Mouse (Mus musculus) stomach, embryonic 15.5 days (tissue): ENCODE data around the gene Iqce. TPM values are rescaled to one million over a fixed set of nuclear protein-coding genes. Genes with fewer than 3 reads are reported as not detected.

Experiments
- ATAC-seq: fragments of 200-750 bp; cut with Nextera tagmentation; 2 replicates; pipeline ENCODE4 v1.8.0; 2017; ENCODE audit warnings: low read depth, moderate number of reproducible peaks, moderate TSS enrichment; ENCODE audit not compliant: insufficient read depth, low FRiP score
- H3K27ac ChIP-seq: fragments of 300-500 bp; sonication (generic); 2 replicates; pipeline ENCODE4 v1.5.1; 2015; ENCODE audit warnings: mild to moderate bottlenecking, inconsistent platforms
- H3K27me3 ChIP-seq: fragments of 300-500 bp; sonication (generic); replicated peaks from 2 replicates; pipeline ENCODE4 v1.6.1; 2015; ENCODE audit warnings: inconsistent platforms
- H3K36me3 ChIP-seq: fragments of 300-500 bp; sonication (generic); 2 replicates; pipeline ENCODE4 v1.6.1; 2015; ENCODE audit warnings: inconsistent platforms
- H3K4me1 ChIP-seq: fragments of 300-500 bp; sonication (generic); 2 replicates; pipeline ENCODE4 v1.6.1; 2015; ENCODE audit warnings: inconsistent platforms
- H3K4me2 ChIP-seq: fragments of 300-500 bp; sonication (generic); 2 replicates; pipeline ENCODE4 v1.6.1; 2015; ENCODE audit warnings: mild to moderate bottlenecking, inconsistent platforms
- H3K4me3 ChIP-seq: fragments of 300-500 bp; sonication (generic); replicated peaks from 2 replicates; pipeline ENCODE4 v1.5.1; 2015; ENCODE audit warnings: inconsistent platforms
- H3K9ac ChIP-seq: fragments of 300-500 bp; sonication (generic); 2 replicates; pipeline ENCODE4 v1.6.1; 2015; ENCODE audit warnings: inconsistent platforms
- H3K9me3 ChIP-seq: fragments of 300-500 bp; sonication (generic); 2 replicates; pipeline ENCODE4 v1.6.1; 2016; ENCODE audit warnings: inconsistent platforms
- WGBS: fragments of 180-500 bp; shearing (Covaris S2); methylation state at CpG from one replicate; pipeline ENCODE4 v1.1.7; 2015; 5-methylcytosine and 5-hydroxymethylcytosine counted together
- polyA plus RNA-seq: library from polyadenylated mRNA; unstranded; fragments of >200 nt; fragmentation: Nextera tagmentation; extraction: Ambion mirVana; gene quantifications from 2 replicates; pipeline ENCODE4 v1.2.1, GENCODE M21; 2015

Gene Iqce
- polyA plus RNA-seq, 1 experiment from 2014 or later = 20.3 TPM

- H3K9ac ChIP-seq = no peak overlapping the region
- peak; percentile 33; the same call in 1 of the 2 replicates for ATAC-seq
- H3K27me3 ChIP-seq = no peaks in the 10 kb centered on the region
- H3K4me2 ChIP-seq = no peak overlapping the region
- no peaks in the 10 kb centered on the region for H3K36me3 ChIP-seq
- no peak overlapping the region for H3K27ac ChIP-seq
- no peaks in the 10 kb centered on the region for H3K9me3 ChIP-seq
- 66% methylated on average over 15 of the region's 15 CpGs for WGBS
- peaks cover 26% of the 10 kb centered on the region for H3K4me1 ChIP-seq
- no peak overlapping the region for H3K4me3 ChIP-seq
These were observed 47.9 kb downstream of the Iqce start for GRCm38 (mm10) chr5:140654096-140654845.

- Histone ChIP-seq H3K27ac (peak overlapping the region; percentile 52), H3K9me3 (no peaks in the 10 kb centered on the region), H3K27me3 (no peaks in the 10 kb centered on the region), H3K9ac (no peak overlapping the region), H3K4me1 (peaks cover 30% of the 10 kb centered on the region), H3K4me2 (no peak overlapping the region), H3K4me3 (no peak overlapping the region), H3K36me3 (no peaks in the 10 kb centered on the region)
- no peak for ATAC-seq
- 49% methylated on average over 7 of the region's 7 CpGs for WGBS
These were observed 49.6 kb downstream of the Iqce start for GRCm38 (mm10) chr5:140652587-140652986.

- H3K9ac ChIP-seq = no peak overlapping the region
- no peak for ATAC-seq
- H3K36me3 ChIP-seq = no peaks in the 10 kb centered on the region
- no peak overlapping the region for H3K4me2 ChIP-seq
- WGBS = 86% methylated on average over 11 of the region's 11 CpGs
- peaks cover 43% of the 10 kb centered on the region for H3K4me1 ChIP-seq
- no peaks in the 10 kb centered on the region for H3K9me3 ChIP-seq
- no peak overlapping the region for H3K4me3 ChIP-seq
- H3K27me3 ChIP-seq = no peaks in the 10 kb centered on the region
- H3K27ac ChIP-seq = no peak overlapping the region
These were observed 50.9 kb downstream of the Iqce start for GRCm38 (mm10) chr5:140651231-140651630.

GRCm38 (mm10) chr5:140649881-140650414 is 52.2 kb downstream of the Iqce start:
- H3K27ac ChIP-seq = no peak overlapping the region

GRCm38 (mm10) chr5:140649101-140649667 is 53.0 kb downstream of the Iqce start:
- Histone ChIP-seq H3K9me3 (no peaks in the 10 kb centered on the region), H3K4me1 (peaks cover 55% of the 10 kb centered on the region), H3K9ac (peak overlapping the region; percentile 37; the same call in 1 of the 2 replicates), H3K27ac (peak overlapping the region; percentile 68; the same call in 1 of the 2 replicates), H3K4me3 (peak overlapping the region; percentile 99), H3K36me3 (0 out of 2 replicates have a peak, but pooled peaks cover 5% of the 10 kb centered on the region), H3K4me2 (peak overlapping the region; percentile 82), H3K27me3 (no peaks in the 10 kb centered on the region)
- 5% methylated on average over 25 of the region's 26 CpGs for WGBS
- ATAC-seq = peak; percentile 92

More at GRCm38 (mm10) chr5:140649881-140650414, 52.2 kb downstream of the Iqce start:
- H3K4me3 ChIP-seq = no peak overlapping the region; the same call in 1 of the 2 replicates
- peak overlapping the region; percentile 82; the same call in 1 of the 2 replicates for H3K4me2 ChIP-seq
- H3K4me1 ChIP-seq = peaks cover 55% of the 10 kb centered on the region
- 65% methylated on average over 7 of the region's 7 CpGs for WGBS
- ATAC-seq = no peak
- no peaks in the 10 kb centered on the region for H3K9me3 ChIP-seq
- no peak overlapping the region for H3K9ac ChIP-seq
- H3K27me3 ChIP-seq = no peaks in the 10 kb centered on the region
- no peaks in the 10 kb centered on the region for H3K36me3 ChIP-seq

GRCm38 (mm10) chr5:140648519-140649100 is 53.6 kb downstream of the Iqce start, which contains the start of gene Ttyh3:
Gene Ttyh3, minus strand, starts transcription at chr5:140649031.
- Histone ChIP-seq H3K4me3 (peak within 1 kb of the TSS; percentile 99), H3K4me1 (peaks cover 55% of the 10 kb centered on the region), H3K36me3 (peaks cover 8% of the 10 kb centered on the region; the same call in 1 of the 2 replicates), H3K27ac (peak within 1 kb of the TSS; percentile 88), H3K9me3 (no peaks in the 10 kb centered on the region), H3K4me2 (peak within 1 kb of the TSS; percentile 84), H3K9ac (peak within 1 kb of the TSS; percentile 98), H3K27me3 (no peaks in the 10 kb centered on the region)
- under 1% methylated on average over 42 of the region's 62 CpGs for WGBS
- ATAC-seq = peak; percentile 4; the same call in 1 of the 2 replicates

GRCm38 (mm10) chr5:140647821-140648518 is 54.2 kb downstream of the Iqce start:
- Histone ChIP-seq H3K27ac (peak overlapping the region; percentile 88), H3K4me1 (peaks cover 59% of the 10 kb centered on the region), H3K4me3 (peak overlapping the region; percentile 99), H3K9me3 (no peaks in the 10 kb centered on the region), H3K36me3 (peaks cover 8% of the 10 kb centered on the region; the same call in 1 of the 2 replicates), H3K27me3 (no peaks in the 10 kb centered on the region), H3K9ac (peak overlapping the region; percentile 98), H3K4me2 (peak overlapping the region; percentile 84)
- ATAC-seq = peak; percentile 5; the same call in 1 of the 2 replicates
- 4% methylated on average over 13 of the region's 13 CpGs for WGBS

GRCm38 (mm10) chr5:140647031-140647760 is 55.0 kb downstream of the Iqce start:
- peak overlapping the region; percentile 98; the same call in 1 of the 2 replicates for H3K9ac ChIP-seq
- peak overlapping the region; percentile 88; the same call in 1 of the 2 replicates for H3K27ac ChIP-seq
- H3K4me2 ChIP-seq = peak overlapping the region; percentile 84
- no peaks in the 10 kb centered on the region for H3K9me3 ChIP-seq
- peaks cover 57% of the 10 kb centered on the region for H3K4me1 ChIP-seq
- peak overlapping the region; percentile 99 for H3K4me3 ChIP-seq
- H3K27me3 ChIP-seq = no peaks in the 10 kb centered on the region
- peaks cover 8% of the 10 kb centered on the region; the same call in 1 of the 2 replicates for H3K36me3 ChIP-seq
- 58% methylated on average over 13 of the region's 13 CpGs for WGBS
- ATAC-seq = no peak

- Histone ChIP-seq H3K27ac (no peak overlapping the region), H3K4me1 (peaks cover 61% of the 10 kb centered on the region), H3K9me3 (no peaks in the 10 kb centered on the region), H3K4me2 (peak overlapping the region; percentile 84), H3K4me3 (no peak overlapping the region), H3K9ac (no peak overlapping the region), H3K27me3 (no peaks in the 10 kb centered on the region), H3K36me3 (peaks cover 8% of the 10 kb centered on the region; the same call in 1 of the 2 replicates)
- no peak for ATAC-seq
- WGBS = 93% methylated on average over 6 of the region's 6 CpGs
These were observed 56.0 kb downstream of the Iqce start for GRCm38 (mm10) chr5:140646171-140646570.

- Histone ChIP-seq H3K4me1 (peaks cover 65% of the 10 kb centered on the region), H3K4me3 (no peak overlapping the region), H3K36me3 (peaks cover 8% of the 10 kb centered on the region; the same call in 1 of the 2 replicates), H3K27ac (no peak overlapping the region), H3K27me3 (no peaks in the 10 kb centered on the region), H3K4me2 (no peak overlapping the region), H3K9me3 (no peaks in the 10 kb centered on the region), H3K9ac (no peak overlapping the region)
- no peak for ATAC-seq
- 84% methylated on average over 4 of the region's 4 CpGs for WGBS
These were observed 56.7 kb downstream of the Iqce start for GRCm38 (mm10) chr5:140645454-140645853.
